Mouse (Mus musculus): ENCODE data around the gene Tnks2. TPM values are rescaled to one million over a fixed set of nuclear protein-coding genes. Genes with fewer than 3 reads are reported as not detected.

Tnks2 gene
- polyA plus RNA-seq (2012; rRNA removed), result 46.0 and 52.9 TPM in 2 replicates

- TF ChIP-seq POLR2A (IDR thresholded peaks at IDR 0.05; ENCODE audit: control insufficient read depth, extremely low read depth, insufficient read depth, low read length, poor library complexity) (peak; percentile 94), CTCF (IDR thresholded peaks at IDR 0.05; ENCODE audit: borderline replicate concordance, control insufficient read depth, extremely low read depth, insufficient read depth, low read length, poor library complexity) (peak; percentile 77; the same call in 1 of the 2 replicates)
- H3K27ac ChIP-seq (ENCODE audit: control insufficient read depth, insufficient read depth, low read length), result peak within 1 kb of the TSS; percentile 60
- H3K27me3 ChIP-seq (ENCODE audit: control insufficient read depth, insufficient read depth, low read length), result no peaks in the 10 kb centered on the region
- H3K4me1 ChIP-seq (replicated peaks; ENCODE audit: control insufficient read depth, insufficient read depth, low read length), result peaks cover 9% of the 10 kb centered on the region
- peak; percentile 95 for DNase-seq
- under 1% methylated on average over 73 of the region's 73 CpGs for WGBS
- no peaks in the 10 kb centered on the region for H3K36me3 ChIP-seq (ENCODE audit: control insufficient read depth, insufficient read depth, low read length)
- peak within 1 kb of the TSS; percentile 91 for H3K4me3 ChIP-seq (ENCODE audit: control insufficient read depth, insufficient read depth, low read length)
These were observed at the start of gene Tnks2 for GRCm38 (mm10) chr19:36833788-36834531. Tnks2 (plus strand) TSS chr19:36834232.

DNA sequence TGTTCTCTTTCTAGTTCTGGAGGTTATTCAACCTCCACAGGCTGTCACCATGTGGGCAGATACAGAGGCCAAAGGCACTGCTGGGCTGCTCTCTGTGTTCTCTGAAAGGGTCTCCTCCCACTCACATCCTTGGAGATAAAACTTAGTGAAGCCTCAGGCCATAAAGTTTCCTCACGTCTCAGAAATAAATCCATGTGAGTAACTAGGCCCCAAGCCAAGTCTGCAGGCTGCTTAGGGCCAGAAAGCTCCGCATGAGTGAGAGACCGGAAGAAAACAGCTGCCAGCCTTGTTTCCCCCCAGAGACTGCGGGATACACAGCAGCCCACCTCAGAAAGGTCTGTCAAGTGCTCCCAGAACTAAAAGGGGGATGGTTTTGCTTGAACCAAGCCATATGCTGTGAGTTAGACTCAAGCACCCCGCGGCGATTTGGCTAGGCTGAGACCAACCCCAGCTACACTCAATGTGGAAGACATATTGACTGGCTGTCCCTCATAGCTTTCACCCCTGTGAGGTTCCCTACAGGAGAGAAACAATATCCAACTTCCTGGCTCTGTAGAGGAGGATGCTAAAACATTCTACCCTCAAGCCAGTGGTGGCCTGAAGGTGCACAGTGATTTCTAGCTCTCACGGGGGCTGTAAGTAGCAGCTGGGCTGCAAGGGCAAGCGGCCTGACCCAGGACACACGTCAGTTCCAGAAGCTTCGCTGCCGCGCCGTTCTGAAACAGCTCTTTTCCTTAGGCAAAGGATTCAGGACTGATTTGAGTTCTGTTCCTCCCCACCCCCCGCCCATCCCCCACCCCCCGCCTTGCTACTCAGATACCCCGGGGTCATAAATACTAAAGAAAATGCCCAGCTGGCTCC lies 43.9 kb upstream of the Tnks2 start:
- no peak overlapping the region for H3K27ac ChIP-seq (ENCODE audit: control insufficient read depth, insufficient read depth, low read length)
- 93% methylated on average over 17 of the region's 17 CpGs for WGBS
- no peaks in the 10 kb centered on the region for H3K36me3 ChIP-seq (ENCODE audit: control insufficient read depth, insufficient read depth, low read length)
- no peak for TF ChIP-seq CTCF (IDR thresholded peaks at IDR 0.05; ENCODE audit: borderline replicate concordance, control insufficient read depth, extremely low read depth, insufficient read depth, low read length, poor library complexity)
- TF ChIP-seq POLR2A (IDR thresholded peaks at IDR 0.05; ENCODE audit: control insufficient read depth, extremely low read depth, insufficient read depth, low read length, poor library complexity), result no peak
- no peaks in the 10 kb centered on the region for H3K27me3 ChIP-seq (ENCODE audit: control insufficient read depth, insufficient read depth, low read length)
- no peaks in the 10 kb centered on the region for H3K4me1 ChIP-seq (replicated peaks; ENCODE audit: control insufficient read depth, insufficient read depth, low read length)
- no peak overlapping the region for H3K4me3 ChIP-seq (ENCODE audit: control insufficient read depth, insufficient read depth, low read length)
- DNase-seq, result no peak

DNA sequence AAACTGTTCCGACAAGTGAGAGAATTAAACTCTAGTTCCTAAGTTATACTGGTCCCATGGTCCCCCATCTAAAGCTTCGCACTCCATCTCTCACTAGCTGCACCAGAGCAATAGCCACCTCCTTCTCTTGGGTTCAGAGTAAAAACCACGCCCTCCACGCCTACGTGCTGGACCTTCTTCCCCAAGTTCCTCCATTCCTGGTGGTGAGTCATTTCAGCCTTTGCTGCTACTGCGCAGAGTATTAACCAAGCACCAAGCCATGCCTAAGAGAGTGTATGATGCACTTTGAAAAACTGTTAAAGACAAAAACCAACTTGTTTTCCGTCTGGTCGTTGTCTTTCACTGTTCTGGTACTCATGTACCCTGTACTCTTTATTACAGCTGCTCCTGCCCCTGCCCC lies 41.4 kb upstream of the Tnks2 start:
- H3K36me3 ChIP-seq (ENCODE audit: control insufficient read depth, insufficient read depth, low read length), result no peaks in the 10 kb centered on the region
- no peak overlapping the region for H3K27ac ChIP-seq (ENCODE audit: control insufficient read depth, insufficient read depth, low read length)
- no peak overlapping the region for H3K4me3 ChIP-seq (ENCODE audit: control insufficient read depth, insufficient read depth, low read length)
- WGBS, result 76% methylated on average over 8 of the region's 8 CpGs
- DNase-seq, result no peak
- no peaks in the 10 kb centered on the region for H3K4me1 ChIP-seq (replicated peaks; ENCODE audit: control insufficient read depth, insufficient read depth, low read length)
- no peak for TF ChIP-seq POLR2A (IDR thresholded peaks at IDR 0.05; ENCODE audit: control insufficient read depth, extremely low read depth, insufficient read depth, low read length, poor library complexity)
- TF ChIP-seq CTCF (IDR thresholded peaks at IDR 0.05; ENCODE audit: borderline replicate concordance, control insufficient read depth, extremely low read depth, insufficient read depth, low read length, poor library complexity), result no peak
- H3K27me3 ChIP-seq (ENCODE audit: control insufficient read depth, insufficient read depth, low read length), result no peaks in the 10 kb centered on the region

DNA sequence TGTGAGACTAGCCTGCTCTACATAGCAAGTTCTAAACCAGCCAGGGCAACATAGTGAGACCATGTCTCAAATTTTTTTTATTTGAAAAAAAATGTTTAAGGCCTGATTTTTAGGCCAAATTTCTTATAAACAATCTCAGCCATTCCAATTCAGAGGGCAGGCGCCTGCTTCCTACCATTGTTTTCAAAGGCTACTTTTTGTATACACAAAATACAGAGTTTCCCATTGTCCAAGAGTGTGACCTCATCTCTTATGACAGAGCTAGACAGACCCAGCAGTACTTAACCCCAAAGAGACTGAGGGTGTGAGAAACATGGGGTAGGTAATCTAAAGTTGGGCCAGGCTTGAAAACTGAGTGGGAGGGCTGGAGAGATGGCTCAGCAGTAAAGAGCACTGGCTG lies 40.6 kb upstream of the Tnks2 start:
- WGBS, result 95% methylated on average over 1 of the region's 1 CpGs
- Histone ChIP-seq H3K27me3 (ENCODE audit: control insufficient read depth, insufficient read depth, low read length) (no peaks in the 10 kb centered on the region), H3K4me1 (replicated peaks; ENCODE audit: control insufficient read depth, insufficient read depth, low read length) (no peaks in the 10 kb centered on the region), H3K36me3 (ENCODE audit: control insufficient read depth, insufficient read depth, low read length) (no peaks in the 10 kb centered on the region), H3K4me3 (ENCODE audit: control insufficient read depth, insufficient read depth, low read length) (no peak overlapping the region), H3K27ac (ENCODE audit: control insufficient read depth, insufficient read depth, low read length) (no peak overlapping the region)
- TF ChIP-seq CTCF (IDR thresholded peaks at IDR 0.05; ENCODE audit: borderline replicate concordance, control insufficient read depth, extremely low read depth, insufficient read depth, low read length, poor library complexity) (no peak), POLR2A (IDR thresholded peaks at IDR 0.05; ENCODE audit: control insufficient read depth, extremely low read depth, insufficient read depth, low read length, poor library complexity) (no peak)
- DNase-seq, result no peak

GRCm38 (mm10) chr19:36794008-36794407 lies 40.0 kb upstream of the Tnks2 start:
- no peaks in the 10 kb centered on the region for H3K4me1 ChIP-seq (replicated peaks; ENCODE audit: control insufficient read depth, insufficient read depth, low read length)
- DNase-seq, result no peak
- no peak overlapping the region for H3K27ac ChIP-seq (ENCODE audit: control insufficient read depth, insufficient read depth, low read length)
- no peak for TF ChIP-seq CTCF (IDR thresholded peaks at IDR 0.05; ENCODE audit: borderline replicate concordance, control insufficient read depth, extremely low read depth, insufficient read depth, low read length, poor library complexity)
- no peak for TF ChIP-seq POLR2A (IDR thresholded peaks at IDR 0.05; ENCODE audit: control insufficient read depth, extremely low read depth, insufficient read depth, low read length, poor library complexity)
- H3K4me3 ChIP-seq (ENCODE audit: control insufficient read depth, insufficient read depth, low read length), result no peak overlapping the region
- H3K36me3 ChIP-seq (ENCODE audit: control insufficient read depth, insufficient read depth, low read length), result no peaks in the 10 kb centered on the region
- 94% methylated on average over 4 of the region's 4 CpGs for WGBS
- H3K27me3 ChIP-seq (ENCODE audit: control insufficient read depth, insufficient read depth, low read length), result no peaks in the 10 kb centered on the region

GRCm38 (mm10) chr19:36795277-36795676 lies 38.8 kb upstream of the Tnks2 start:
- H3K27ac ChIP-seq (ENCODE audit: control insufficient read depth, insufficient read depth, low read length), result no peak overlapping the region
- 89% methylated on average over 3 of the region's 3 CpGs for WGBS
- DNase-seq, result no peak

More at GRCm38 (mm10) chr19:36795277-36795676, 38.8 kb upstream of the Tnks2 start:
- no peak for TF ChIP-seq POLR2A (IDR thresholded peaks at IDR 0.05; ENCODE audit: control insufficient read depth, extremely low read depth, insufficient read depth, low read length, poor library complexity)
- TF ChIP-seq CTCF (IDR thresholded peaks at IDR 0.05; ENCODE audit: borderline replicate concordance, control insufficient read depth, extremely low read depth, insufficient read depth, low read length, poor library complexity), result no peak
- no peaks in the 10 kb centered on the region for H3K36me3 ChIP-seq (ENCODE audit: control insufficient read depth, insufficient read depth, low read length)
- no peaks in the 10 kb centered on the region for H3K4me1 ChIP-seq (replicated peaks; ENCODE audit: control insufficient read depth, insufficient read depth, low read length)
- H3K27me3 ChIP-seq (ENCODE audit: control insufficient read depth, insufficient read depth, low read length), result no peaks in the 10 kb centered on the region
- H3K4me3 ChIP-seq (ENCODE audit: control insufficient read depth, insufficient read depth, low read length), result no peak overlapping the region

Data from thymus, adult 2 months (tissue).